Mouse (Mus musculus) layer of hippocampus, adult 9-11 months (tissue): ENCODE results near the gene Sdc4.

Experiments
- DNase-seq: peaks from one replicate; pipeline ENCODE4 v3.0.0; 2022

Gene Sdc4

DNA sequence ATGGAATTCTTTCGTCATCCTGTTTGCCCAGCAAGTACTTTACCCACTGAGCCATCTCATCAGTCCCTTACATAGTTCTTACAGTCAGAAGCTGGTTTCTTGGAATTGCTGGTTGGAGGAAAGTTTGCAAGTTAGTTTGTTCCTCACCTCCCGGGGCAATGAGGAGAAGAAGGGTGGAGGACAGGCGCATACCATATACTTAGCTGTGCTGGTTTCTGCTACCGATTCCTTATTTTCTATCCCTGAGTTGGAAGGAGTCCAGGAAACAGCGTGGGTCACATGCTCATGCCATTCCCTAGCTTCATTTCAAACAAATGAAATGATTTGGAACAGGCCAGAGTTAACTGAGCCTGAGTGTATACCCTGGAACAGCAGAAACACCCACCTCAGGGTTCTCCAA lies 5.2 kb upstream of the Sdc4 start:
- DNase-seq: no peak

DNA sequence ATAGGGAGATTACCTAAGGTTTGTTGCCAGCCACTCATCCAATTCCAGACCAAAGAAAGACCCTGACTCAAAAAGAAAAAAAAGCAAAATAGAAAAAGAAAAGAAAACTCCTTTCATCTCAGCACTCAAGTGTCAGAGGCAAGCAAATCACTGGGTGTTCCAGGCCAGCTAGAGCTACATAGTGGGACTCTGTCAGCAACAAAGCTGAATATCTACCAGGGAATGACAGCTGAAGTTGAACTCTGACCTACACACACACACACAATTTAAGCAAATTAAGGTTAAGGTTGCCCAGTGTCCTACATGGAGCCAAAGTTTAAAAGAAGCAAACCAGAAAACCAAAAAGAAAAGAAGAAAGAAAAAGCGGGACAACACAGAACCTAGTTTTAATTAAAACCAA lies 4.5 kb upstream of the Sdc4 start:
- DNase-seq: no peak

DNA sequence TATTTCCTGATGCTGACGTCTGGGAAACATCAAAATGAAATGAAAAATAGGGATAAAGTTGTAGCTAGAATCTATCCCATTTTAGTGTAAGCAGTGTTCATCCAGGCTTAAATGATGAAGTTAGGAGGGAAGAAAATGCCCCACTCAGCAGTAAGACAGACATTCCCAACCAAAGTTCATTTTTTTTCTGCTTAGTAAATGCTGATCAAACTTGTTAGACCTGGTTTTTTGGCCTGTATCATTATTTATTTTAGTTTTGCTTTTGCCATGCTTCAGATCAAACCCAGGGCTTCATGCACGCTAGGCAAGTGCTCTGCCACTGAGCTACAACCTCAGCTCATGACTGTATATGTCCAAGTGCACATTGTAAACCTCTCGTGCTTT lies 2.4 kb upstream of the Sdc4 start:
- no peak for DNase-seq

GRCm38 (mm10) chr2:164445399-164446085 lies 1.9 kb upstream of the Sdc4 start:
- no peak for DNase-seq

GRCm38 (mm10) chr2:164444701-164445100 lies 1.0 kb upstream of the Sdc4 start:
- DNase-seq: no peak

DNA sequence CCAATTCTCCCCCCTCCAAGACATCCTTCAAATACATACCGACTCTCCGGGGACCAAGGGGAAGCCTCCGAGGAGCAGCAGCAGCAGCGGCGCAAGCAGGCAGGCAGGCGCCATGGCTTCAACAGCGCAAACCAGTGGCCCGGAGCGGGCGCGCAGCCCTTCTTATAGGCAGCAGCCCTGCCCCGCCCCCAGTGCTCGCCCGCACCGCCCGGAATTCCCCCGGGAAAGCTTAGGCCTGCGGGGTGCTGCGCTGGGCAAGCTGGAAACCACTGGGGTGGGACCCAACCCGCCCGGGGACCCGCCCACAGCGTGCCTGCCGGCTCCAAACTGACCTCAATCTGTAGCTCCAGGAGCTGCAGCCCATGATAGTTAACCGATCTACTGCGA lies 643 bp downstream of the Sdc4 start:
- peak; percentile 45 for DNase-seq

- no peak for DNase-seq
These were observed 1.2 kb downstream of the Sdc4 start for GRCm38 (mm10) chr2:164442315-164443050.

DNA sequence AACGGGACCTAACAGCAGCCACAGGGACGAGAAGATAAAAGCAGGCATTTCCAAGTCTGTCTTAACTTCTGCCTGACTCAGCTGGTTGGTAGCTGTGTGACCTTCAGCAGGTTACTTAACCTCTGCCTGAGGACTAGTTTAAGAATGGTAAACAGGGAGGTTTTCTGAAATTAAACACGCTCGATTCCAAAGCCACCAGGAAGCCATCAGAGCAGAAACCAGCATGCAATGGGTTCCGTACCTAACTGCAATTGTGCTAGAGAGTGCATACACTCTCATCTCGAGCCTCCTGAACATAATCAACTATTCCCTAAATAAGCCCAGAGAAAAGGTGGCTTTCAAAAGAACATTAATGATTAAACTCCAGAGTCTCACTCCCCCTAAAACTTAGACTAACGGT lies 2.0 kb downstream of the Sdc4 start:
- DNase-seq: no peak

DNA sequence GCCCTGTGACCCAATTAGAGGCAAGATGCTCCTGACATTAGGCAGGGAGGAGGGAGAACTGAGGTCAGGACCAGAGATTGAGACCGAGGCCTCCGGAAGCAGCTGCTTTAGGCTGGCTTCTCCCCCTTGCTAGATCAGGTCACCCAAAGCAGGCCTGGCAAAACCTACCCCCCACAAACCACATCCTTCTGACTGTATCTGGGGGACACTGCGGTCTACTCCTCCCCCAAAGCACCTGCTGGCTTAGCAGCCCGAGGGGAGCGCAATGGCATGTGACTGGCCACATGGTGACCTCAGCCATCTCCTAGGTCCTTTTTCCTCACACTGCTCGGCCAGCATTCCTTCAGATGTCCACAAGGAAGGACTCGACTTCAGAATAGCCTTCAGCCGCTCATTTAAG lies 2.5 kb downstream of the Sdc4 start:
- DNase-seq: no peak

DNA sequence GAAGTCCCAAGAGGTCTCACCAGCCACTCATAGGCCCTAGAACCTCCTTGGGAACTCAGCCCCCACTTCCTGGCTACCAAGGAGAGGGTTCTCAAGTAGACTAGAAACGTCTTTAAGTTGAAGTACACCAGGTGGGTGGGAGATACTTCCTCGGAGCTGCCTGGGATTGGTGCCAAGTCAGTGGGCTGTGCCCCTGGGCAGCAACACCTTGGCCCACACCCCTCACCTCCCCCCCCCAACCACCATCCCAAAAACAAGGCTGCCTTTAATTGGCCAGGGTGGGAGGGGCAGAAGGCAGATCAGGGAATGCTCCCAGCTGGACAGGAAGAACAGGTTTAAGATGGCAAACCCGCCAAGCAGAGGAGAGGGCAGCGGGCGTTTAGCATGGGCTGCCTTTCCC lies 3.4 kb downstream of the Sdc4 start:
- no peak for DNase-seq

GRCm38 (mm10) chr2:164439001-164439421 lies 4.7 kb downstream of the Sdc4 start:
- peak; percentile 53 for DNase-seq

- no peak for DNase-seq
These were observed 5.4 kb downstream of the Sdc4 start for GRCm38 (mm10) chr2:164438257-164438656.

DNA sequence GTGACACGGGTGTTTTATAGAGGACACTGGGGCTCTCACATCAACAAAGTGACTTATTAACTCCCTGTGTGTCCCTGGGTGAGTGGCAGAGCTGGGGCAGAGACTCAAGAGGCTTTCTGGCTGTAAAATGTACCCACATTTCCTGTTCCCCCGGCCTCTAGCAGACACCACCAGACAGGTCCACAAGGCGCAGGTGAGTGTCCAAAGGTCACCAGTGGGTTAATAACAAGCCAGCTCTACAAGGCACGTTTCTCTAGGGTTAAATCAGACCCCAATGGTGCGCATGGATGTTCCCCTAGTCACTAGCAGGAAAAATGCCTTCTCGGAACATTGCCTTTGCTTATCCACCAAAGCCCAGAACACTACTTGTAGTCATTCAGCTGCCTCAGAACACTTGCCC lies 6.0 kb downstream of the Sdc4 start:
- DNase-seq: no peak

- DNase-seq: no peak
These were observed 6.7 kb downstream of the Sdc4 start for GRCm38 (mm10) chr2:164436961-164437360.

DNA sequence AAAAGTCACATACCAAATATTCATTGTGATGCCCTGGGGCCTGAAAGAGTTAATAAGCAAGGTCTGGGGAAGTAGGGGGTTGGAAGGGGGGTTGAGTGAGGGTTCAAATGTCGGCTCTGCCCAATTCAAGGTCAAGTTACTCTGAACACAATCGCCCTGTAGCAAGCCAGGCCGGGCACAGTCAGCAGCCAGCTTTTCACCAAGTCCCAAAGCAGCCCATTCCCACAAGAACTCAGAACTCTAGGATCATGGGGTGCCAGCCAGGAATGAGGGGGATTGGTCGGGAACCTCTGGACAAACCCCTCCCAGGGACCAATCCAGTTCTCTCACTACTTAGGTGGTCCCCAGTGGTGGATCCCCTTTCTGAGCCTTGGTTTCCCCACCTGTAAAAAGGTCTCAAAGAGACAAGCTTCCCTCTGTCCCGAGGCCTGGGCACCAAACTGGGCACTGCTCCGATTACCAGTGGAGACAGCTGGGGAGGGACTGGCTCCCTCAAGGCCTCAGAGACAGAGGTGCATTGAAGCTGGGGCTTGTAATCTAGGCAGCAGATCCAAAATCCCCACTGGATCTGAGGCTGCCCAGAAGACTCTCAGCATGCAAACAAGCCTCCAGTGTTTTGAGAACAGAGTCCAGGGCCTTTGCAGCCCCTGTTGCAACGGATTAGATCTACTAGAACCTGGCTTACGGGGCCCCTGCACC lies 7.3 kb downstream of the Sdc4 start:
- DNase-seq: peak; percentile 52

GRCm38 (mm10) chr2:164435216-164436090 lies 8.2 kb downstream of the Sdc4 start:
- no peak for DNase-seq

GRCm38 (mm10) chr2:164434681-164435080 lies 9.0 kb downstream of the Sdc4 start:
- no peak for DNase-seq

DNA sequence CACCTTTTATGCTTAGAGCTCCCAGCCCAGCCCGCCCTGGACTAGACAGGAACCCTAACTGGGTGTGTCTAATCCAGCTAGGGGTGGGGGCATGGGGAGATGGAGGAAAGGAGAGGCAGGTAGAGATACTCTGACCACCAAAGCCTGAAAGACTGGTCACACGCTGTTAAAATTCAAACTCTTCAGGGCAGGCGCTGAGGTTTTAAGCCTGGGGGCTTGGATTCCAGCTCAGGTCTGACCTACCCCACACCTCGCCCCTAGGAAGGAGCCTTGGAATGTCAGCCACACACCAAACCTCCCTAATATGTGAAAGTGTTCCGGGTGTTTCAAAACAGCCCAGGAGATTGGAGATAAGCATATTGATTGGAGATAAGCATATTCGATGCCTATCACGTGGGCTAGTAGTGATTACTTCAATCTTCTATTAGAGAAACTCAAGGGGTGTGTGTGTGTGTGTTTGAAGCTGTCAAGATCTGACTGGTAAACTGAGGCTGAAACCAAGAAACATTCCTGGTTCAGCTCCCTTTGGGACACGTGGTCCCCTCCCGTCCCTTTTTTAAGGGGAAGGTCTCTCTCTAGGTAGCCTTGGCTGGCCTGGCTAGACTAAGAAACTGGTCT lies 10.3 kb downstream of the Sdc4 start:
- DNase-seq: no peak

- DNase-seq: no peak
These were observed 11.0 kb downstream of the Sdc4 start for GRCm38 (mm10) chr2:164432541-164433191.

- no peak for DNase-seq
These were observed 11.8 kb downstream of the Sdc4 start for GRCm38 (mm10) chr2:164431676-164432465.

GRCm38 (mm10) chr2:164430697-164431096 lies 13.0 kb downstream of the Sdc4 start:
- no peak for DNase-seq
